Comparison of ENCODE assay signal across 15 mouse cellular contexts in genomic region chr14:93842686-93843288, GRCm38 (mm10). TPM values are rescaled to one million over a fixed set of nuclear protein-coding genes. Genes with fewer than 3 reads are reported as not detected.
"Had no signal": no experiment of that assay in that cellular context is flagged by ENCODE, and none has a peak within 500 bp of the region (broad histone marks: within the 10 kb centered on the region; RNA-seq: fewer than 3 reads in every experiment).

No protein-coding gene starts in this region.

- DNase-seq: kidney, adult 11 months; kidney, adult 9 months; kidney, postnatal 36 days; layer of hippocampus, adult 9-11 months; layer of hippocampus, postnatal 36 days; lung, adult 18-20 months; right cerebral cortex, adult 18-20 months; thymus, postnatal 4 days had no signal

- H3K4me3 ChIP-seq: limb, embryonic 12.5 days; midbrain, embryonic 13.5 days; myocyte had no signal

- H3K4me2 ChIP-seq: limb, embryonic 12.5 days; midbrain, embryonic 13.5 days had no signal

- H3K4me1 ChIP-seq: limb, embryonic 12.5 days had no signal

- H3K27me3 ChIP-seq: limb, embryonic 12.5 days; midbrain, embryonic 13.5 days had no signal

- H3K9me3 ChIP-seq: limb, embryonic 12.5 days; midbrain, embryonic 13.5 days had no signal

- H3K9ac ChIP-seq: limb, embryonic 12.5 days; liver, embryonic 14.5 days; midbrain, embryonic 13.5 days had no signal

- ATAC-seq: midbrain, embryonic 13.5 days had no signal

- H3K36me3 ChIP-seq: limb, embryonic 12.5 days; midbrain, embryonic 13.5 days had no signal

- H3K27ac ChIP-seq: kidney, postnatal 0 days; limb, embryonic 12.5 days; liver, embryonic 14.5 days; midbrain, embryonic 13.5 days; stomach, postnatal 0 days had no signal

RNA-seq across cellular contexts. Expression of gene Pcdh9, which starts 47.7 kb away (rescaled TPM):
- total RNA-seq: megakaryocyte-erythroid progenitor cell, adult 5-6 weeks had no signal
